Mouse (Mus musculus) forebrain, embryonic 12.5 days (tissue): ENCODE data around the gene Fmn2. TPM values are rescaled to one million over a fixed set of nuclear protein-coding genes. Genes with fewer than 3 reads are reported as not detected.

Source experiments
- ATAC-seq: fragments of 200-750 bp; cut with Nextera tagmentation; 2 replicates; pipeline ENCODE4 v1.8.0; 2017; ENCODE audit warnings: moderate TSS enrichment; ENCODE audit not compliant: low FRiP score
- H3K27ac ChIP-seq: fragments of 300-500 bp; sonication (generic); 2 replicates; pipeline ENCODE4 v1.5.1; 2016; ENCODE audit warnings: mild to moderate bottlenecking
- H3K27me3 ChIP-seq: fragments of 300-500 bp; sonication (generic); 2 replicates; pipeline ENCODE4 v1.6.1; 2016; ENCODE audit warnings: mild to moderate bottlenecking
- H3K36me3 ChIP-seq: fragments of 300-500 bp; sonication (generic); replicated peaks from 2 replicates; pipeline ENCODE4 v1.6.1; 2016; ENCODE audit warnings: mild to moderate bottlenecking
- H3K4me1 ChIP-seq: fragments of 300-500 bp; sonication (generic); 2 replicates; pipeline ENCODE4 v1.6.1; 2016
- H3K4me2 ChIP-seq: fragments of 300-500 bp; sonication (generic); 2 replicates; pipeline ENCODE4 v1.6.1; 2016; ENCODE audit warnings: mild to moderate bottlenecking, moderate library complexity
- H3K4me3 ChIP-seq: fragments of 300-500 bp; sonication (generic); replicated peaks from 2 replicates; pipeline ENCODE4 v1.5.1; 2016; ENCODE audit warnings: mild to moderate bottlenecking
- H3K9ac ChIP-seq: fragments of 300-500 bp; sonication (generic); 2 replicates; pipeline ENCODE4 v1.6.1; 2016; ENCODE audit warnings: mild to moderate bottlenecking
- H3K9me3 ChIP-seq: fragments of 300-500 bp; sonication (generic); 2 replicates; pipeline ENCODE4 v1.6.1; 2016
- WGBS: fragments of 180-500 bp; shearing (Covaris S2); methylation state at CpG from one replicate; pipeline ENCODE4 v1.1.7; 2016; 5-methylcytosine and 5-hydroxymethylcytosine counted together
- polyA plus RNA-seq: library from polyadenylated mRNA; unstranded; fragments of >200 nt; fragmentation: Nextera tagmentation; extraction: Ambion mirVana; gene quantifications from 2 replicates; pipeline ENCODE4 v1.2.1, GENCODE M21; 2016

Gene Fmn2
- 7.1 and 8.6 TPM in 2 replicates for polyA plus RNA-seq

GRCm38 (mm10) chr1:174501661-174502030, at the start of gene Fmn2:
Gene Fmn2, plus strand, starts transcription at chr1:174501825.
- WGBS, result under 1% methylated on average over 29 of the region's 29 CpGs
- Histone ChIP-seq H3K4me2 (peak within 1 kb of the TSS; percentile 98), H3K4me1 (peaks cover 39% of the 10 kb centered on the region), H3K27ac (peak within 1 kb of the TSS; percentile 92), H3K36me3 (no peaks in the 10 kb centered on the region), H3K27me3 (no peaks in the 10 kb centered on the region), H3K4me3 (peak within 1 kb of the TSS; percentile 76), H3K9me3 (no peaks in the 10 kb centered on the region), H3K9ac (peak within 1 kb of the TSS; percentile 86)
- peak; percentile 95 for ATAC-seq

DNA sequence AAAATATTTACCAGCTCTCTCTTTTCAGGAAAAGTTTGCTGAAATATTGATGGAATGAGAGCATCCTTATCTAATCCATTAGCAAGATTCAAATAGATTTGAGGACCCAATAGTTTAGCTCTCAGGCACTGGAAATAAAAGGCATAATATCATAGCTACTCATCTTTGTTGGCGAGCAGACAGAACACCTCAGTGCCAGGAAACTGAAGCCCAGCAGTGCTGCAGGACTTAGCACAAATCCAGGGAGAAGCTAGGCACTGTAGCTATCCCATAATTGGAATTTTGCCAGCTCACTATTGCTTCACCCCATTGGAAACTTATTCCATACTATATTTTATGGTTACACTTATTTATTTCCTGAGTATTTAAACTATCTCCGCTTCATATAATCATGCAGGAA, 46.5 kb upstream of the Fmn2 start:
- Histone ChIP-seq H3K9me3 (no peaks in the 10 kb centered on the region), H3K4me1 (no peaks in the 10 kb centered on the region), H3K27ac (no peak overlapping the region), H3K9ac (no peak overlapping the region), H3K4me3 (no peak overlapping the region), H3K4me2 (no peak overlapping the region), H3K36me3 (no peaks in the 10 kb centered on the region), H3K27me3 (no peaks in the 10 kb centered on the region)
- 86% methylated on average over 2 of the region's 2 CpGs for WGBS
- no peak for ATAC-seq

GRCm38 (mm10) chr1:174465385-174465784, 36.2 kb upstream of the Fmn2 start:
- ATAC-seq, result no peak
- no peak overlapping the region for H3K27ac ChIP-seq
- WGBS, result 87% methylated on average over 3 of the region's 3 CpGs
- no peaks in the 10 kb centered on the region for H3K9me3 ChIP-seq
- H3K27me3 ChIP-seq, result no peaks in the 10 kb centered on the region
- H3K4me1 ChIP-seq, result no peaks in the 10 kb centered on the region
- H3K36me3 ChIP-seq, result no peaks in the 10 kb centered on the region
- H3K9ac ChIP-seq, result no peak overlapping the region
- no peak overlapping the region for H3K4me2 ChIP-seq
- no peak overlapping the region for H3K4me3 ChIP-seq

DNA sequence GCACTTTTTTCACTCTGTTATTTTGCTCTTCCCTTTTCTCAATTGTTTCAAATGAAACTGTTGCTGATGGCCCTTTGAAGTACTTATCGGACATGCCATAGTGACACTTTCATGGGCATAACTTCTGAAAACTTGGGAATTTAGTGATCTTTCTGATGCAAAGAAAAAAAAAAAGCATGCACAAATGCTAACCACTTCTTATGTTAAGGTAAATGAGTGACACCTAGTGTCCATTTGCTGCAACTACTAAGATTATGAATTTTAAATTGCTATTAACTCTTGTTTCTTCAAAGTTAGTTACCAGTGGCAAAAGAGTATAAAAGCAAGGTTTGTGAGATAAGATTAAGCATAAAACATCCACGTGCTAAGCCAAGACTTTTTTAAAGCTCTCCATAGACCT, 35.4 kb upstream of the Fmn2 start:
- H3K4me3 ChIP-seq, result no peak overlapping the region
- no peaks in the 10 kb centered on the region for H3K27me3 ChIP-seq
- no peak overlapping the region for H3K27ac ChIP-seq
- ATAC-seq, result no peak
- WGBS, result 45% methylated on average over 2 of the region's 2 CpGs
- no peaks in the 10 kb centered on the region for H3K36me3 ChIP-seq
- H3K9ac ChIP-seq, result no peak overlapping the region
- H3K9me3 ChIP-seq, result no peaks in the 10 kb centered on the region
- H3K4me1 ChIP-seq, result no peaks in the 10 kb centered on the region
- H3K4me2 ChIP-seq, result no peak overlapping the region

DNA sequence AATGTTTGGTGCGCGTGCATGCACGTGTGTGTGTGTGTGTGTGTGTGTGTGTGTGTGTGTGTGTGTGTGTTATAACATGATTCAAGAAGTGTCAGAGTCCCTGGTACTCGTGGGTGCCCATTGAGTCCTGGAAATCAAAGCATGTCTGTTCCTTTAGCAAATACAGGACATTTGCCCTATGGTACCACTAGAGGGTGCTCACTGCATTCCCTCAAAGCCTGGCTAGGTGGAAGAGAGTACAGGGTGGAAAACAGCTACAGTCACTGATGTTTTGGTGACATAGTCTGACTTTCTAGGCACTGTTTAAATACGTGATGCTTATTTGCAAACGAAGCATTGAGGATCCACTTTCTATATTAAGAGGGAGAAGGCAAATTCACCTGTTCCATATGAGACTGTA, 31.9 kb upstream of the Fmn2 start:
- H3K27me3 ChIP-seq, result no peaks in the 10 kb centered on the region
- WGBS, result 6% methylated on average over 6 of the region's 6 CpGs
- peak; percentile 84 for ATAC-seq

DNA sequence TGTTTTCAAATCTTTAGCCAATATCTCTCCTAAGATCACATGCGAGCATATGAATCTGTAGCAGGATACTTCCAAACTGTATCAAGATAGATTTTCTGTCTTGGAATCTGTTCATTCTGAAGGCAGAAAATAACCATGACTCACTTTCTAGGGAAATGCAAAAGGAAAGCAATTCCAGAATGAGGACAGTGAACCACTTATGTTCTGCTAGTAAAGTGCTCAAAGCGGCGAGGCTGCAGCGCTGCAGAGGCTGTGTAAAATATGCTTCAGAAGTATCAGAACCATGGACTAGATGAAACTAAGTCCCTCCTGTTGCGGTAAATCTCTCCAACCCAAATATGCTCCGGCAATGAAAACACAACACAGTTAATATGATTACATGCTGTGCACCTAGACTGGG, 19.1 kb upstream of the Fmn2 start:
- no peak overlapping the region for H3K27ac ChIP-seq
- no peaks in the 10 kb centered on the region for H3K36me3 ChIP-seq
- H3K27me3 ChIP-seq, result no peaks in the 10 kb centered on the region
- H3K4me2 ChIP-seq, result no peak overlapping the region
- no peak overlapping the region for H3K9ac ChIP-seq
- ATAC-seq, result no peak
- no peak overlapping the region for H3K4me3 ChIP-seq
- no peaks in the 10 kb centered on the region for H3K9me3 ChIP-seq
- 91% methylated on average over 6 of the region's 6 CpGs for WGBS
- H3K4me1 ChIP-seq, result no peaks in the 10 kb centered on the region

More for the DNA sequence above, 31.9 kb upstream of the Fmn2 start:
- Histone ChIP-seq H3K27ac (no peak overlapping the region), H3K9me3 (no peaks in the 10 kb centered on the region), H3K4me2 (no peak overlapping the region), H3K9ac (no peak overlapping the region), H3K4me1 (no peaks in the 10 kb centered on the region), H3K4me3 (no peak overlapping the region), H3K36me3 (no peaks in the 10 kb centered on the region)

GRCm38 (mm10) chr1:174500064-174500463, 1.6 kb upstream of the Fmn2 start:
- no peak for ATAC-seq
- 6% methylated on average over 4 of the region's 4 CpGs for WGBS
- Histone ChIP-seq H3K27me3 (no peaks in the 10 kb centered on the region), H3K27ac (no peak overlapping the region), H3K4me1 (peaks cover 28% of the 10 kb centered on the region), H3K4me2 (no peak overlapping the region), H3K4me3 (no peak overlapping the region), H3K36me3 (no peaks in the 10 kb centered on the region), H3K9ac (no peak overlapping the region), H3K9me3 (no peaks in the 10 kb centered on the region)

DNA sequence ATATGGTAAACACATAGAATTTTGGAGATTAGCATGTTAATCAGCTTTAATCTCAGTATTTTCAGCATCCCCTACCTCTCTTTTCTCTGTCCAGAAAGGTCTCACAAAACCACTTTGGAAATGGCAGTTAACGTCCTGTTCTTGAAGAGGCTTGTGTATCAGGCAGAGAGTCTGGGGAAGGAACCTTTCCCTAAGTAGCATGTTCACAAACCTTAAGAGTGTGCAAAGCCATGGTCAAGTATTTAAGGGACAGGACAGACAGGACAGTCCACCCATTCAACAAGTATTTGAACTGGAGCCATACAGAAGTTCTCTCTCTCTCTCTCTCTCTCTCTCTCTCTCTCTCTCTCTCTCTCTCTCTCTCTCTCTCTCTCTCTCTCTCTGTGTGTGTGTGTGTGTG, 614 bp upstream of the Fmn2 start:
- H3K4me3 ChIP-seq, result no peak overlapping the region
- ATAC-seq, result no peak
- peaks cover 33% of the 10 kb centered on the region for H3K4me1 ChIP-seq

GRCm38 (mm10) chr1:174502031-174502845, 613 bp downstream of the Fmn2 start:
- Histone ChIP-seq H3K4me1 (peaks cover 45% of the 10 kb centered on the region), H3K4me2 (peak overlapping the region; percentile 98), H3K4me3 (peak overlapping the region; percentile 76), H3K36me3 (no peaks in the 10 kb centered on the region), H3K9ac (peak overlapping the region; percentile 86), H3K9me3 (no peaks in the 10 kb centered on the region), H3K27ac (peak overlapping the region; percentile 92), H3K27me3 (no peaks in the 10 kb centered on the region)
- ATAC-seq, result peak; percentile 54
- under 1% methylated on average over 40 of the region's 40 CpGs for WGBS

More for the DNA sequence above, 614 bp upstream of the Fmn2 start:
- Histone ChIP-seq H3K27me3 (no peaks in the 10 kb centered on the region), H3K4me2 (peak overlapping the region; percentile 98), H3K27ac (no peak overlapping the region), H3K9ac (0 out of 2 replicates have a peak overlapping the region, but pooled peaks have one; percentile 86), H3K9me3 (no peaks in the 10 kb centered on the region), H3K36me3 (no peaks in the 10 kb centered on the region)
- 10% methylated on average over 1 of the region's 1 CpGs for WGBS

- Histone ChIP-seq H3K27ac (peak overlapping the region; percentile 92), H3K27me3 (no peaks in the 10 kb centered on the region), H3K9ac (peak overlapping the region; percentile 86), H3K4me3 (peak overlapping the region; percentile 76), H3K4me1 (peaks cover 47% of the 10 kb centered on the region), H3K4me2 (peak overlapping the region; percentile 98), H3K9me3 (no peaks in the 10 kb centered on the region), H3K36me3 (no peaks in the 10 kb centered on the region)
- WGBS, result under 1% methylated on average over 53 of the region's 53 CpGs
- peak; percentile 30 for ATAC-seq
Measured at GRCm38 (mm10) chr1:174502846-174503745, 1.5 kb downstream of the Fmn2 start.

DNA sequence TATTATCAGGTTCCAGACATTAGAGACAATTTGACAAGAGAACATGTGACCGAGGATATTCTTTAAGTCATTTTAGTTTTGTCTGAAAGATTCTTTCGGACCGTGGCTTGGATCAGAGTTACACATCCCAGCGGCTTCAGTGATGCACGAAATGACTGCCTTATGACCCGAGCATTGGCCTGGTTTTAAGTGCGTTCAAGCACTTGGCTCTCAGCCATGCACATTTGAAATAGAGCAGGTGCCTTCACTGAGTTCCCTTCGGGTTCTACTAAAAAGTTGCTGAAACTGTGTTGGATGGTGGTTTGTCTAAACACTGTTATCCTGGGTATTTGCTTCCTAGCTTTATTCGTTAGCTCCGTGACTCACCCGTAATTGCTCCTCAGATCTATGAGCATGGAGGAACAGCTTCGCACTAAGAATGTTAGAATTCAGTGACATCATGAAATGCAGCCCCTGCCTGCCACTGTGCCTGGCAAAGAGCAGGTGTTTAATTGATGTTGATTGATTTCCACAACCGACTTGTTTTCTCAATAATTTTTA, 7.0 kb downstream of the Fmn2 start:
- Histone ChIP-seq H3K27ac (no peak overlapping the region), H3K9me3 (no peaks in the 10 kb centered on the region), H3K4me3 (no peak overlapping the region), H3K27me3 (no peaks in the 10 kb centered on the region), H3K9ac (no peak overlapping the region), H3K4me2 (no peak overlapping the region), H3K36me3 (no peaks in the 10 kb centered on the region), H3K4me1 (peaks cover 39% of the 10 kb centered on the region)
- WGBS, result 70% methylated on average over 13 of the region's 13 CpGs
- ATAC-seq, result no peak

- no peak overlapping the region for H3K4me2 ChIP-seq
- no peak overlapping the region for H3K27ac ChIP-seq
- no peaks in the 10 kb centered on the region for H3K36me3 ChIP-seq
- 91% methylated on average over 7 of the region's 7 CpGs for WGBS
- H3K4me3 ChIP-seq, result no peak overlapping the region
- H3K4me1 ChIP-seq, result peaks cover 9% of the 10 kb centered on the region
- H3K9ac ChIP-seq, result no peak overlapping the region
- ATAC-seq, result no peak
- no peaks in the 10 kb centered on the region for H3K27me3 ChIP-seq
- H3K9me3 ChIP-seq, result no peaks in the 10 kb centered on the region
Measured at GRCm38 (mm10) chr1:174513419-174513818, 11.8 kb downstream of the Fmn2 start.
